In the genomic region with DNA sequence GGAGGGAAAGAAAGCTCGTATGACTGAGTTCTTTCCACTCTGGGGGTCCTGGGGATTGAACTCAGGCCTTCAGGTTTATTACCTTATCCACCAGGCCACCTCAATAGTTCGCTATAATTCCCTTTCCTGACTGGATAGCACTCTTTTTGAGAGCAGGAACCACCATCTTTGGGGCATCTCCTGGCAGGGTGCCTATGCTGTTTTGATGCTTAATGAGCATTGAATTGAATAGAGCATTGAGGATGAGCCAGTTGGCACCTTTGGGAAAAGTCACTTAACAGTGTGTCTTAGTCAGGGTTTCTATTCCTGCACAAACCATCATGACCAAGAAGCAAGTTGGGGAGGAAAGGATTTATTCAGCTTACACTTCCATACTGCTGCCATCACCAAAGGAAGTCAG, we compare ENCODE assay signal across 9 mouse cellular contexts.
"Had no signal": no experiment of that assay in that cellular context is flagged by ENCODE, and none has a peak within 500 bp of the region (broad histone marks: within the 10 kb centered on the region; RNA-seq: fewer than 3 reads in every experiment).

No protein-coding gene starts in this region.

- DNase-seq: gastrocnemius, postnatal 25 days; heart, adult 2 months; heart, postnatal 14 days; heart, postnatal 36 days; kidney, adult 18-20 months; kidney, adult 8-10 months; kidney, postnatal 10 days; kidney, postnatal 25 days; kidney, postnatal 4 days had no signal
